Mouse (Mus musculus): ENCODE results near the gene Grik3.

DNA sequence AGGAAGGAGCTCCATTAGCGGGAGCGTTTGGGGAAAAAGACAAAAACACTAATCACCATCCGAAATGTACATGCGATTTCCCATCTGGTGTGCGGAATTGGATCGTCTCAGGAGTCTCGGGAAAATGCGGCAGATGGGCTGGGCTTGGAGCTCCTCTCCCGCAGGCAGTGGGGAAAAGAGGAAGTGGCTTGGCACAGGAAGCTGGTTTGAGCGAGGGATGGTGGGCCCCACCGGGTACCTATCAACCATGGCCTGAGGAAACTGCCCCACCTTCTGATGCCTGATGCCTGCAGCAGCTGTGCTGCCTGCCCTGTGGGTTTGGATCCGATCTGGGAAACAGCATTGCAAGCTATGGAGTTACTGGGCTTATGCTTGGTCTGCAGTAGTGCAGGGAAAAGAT, 12.4 kb upstream of the Grik3 start:
- no peak for TF ChIP-seq ZC3H11A (IDR thresholded peaks at IDR 0.05; ENCODE audit: borderline replicate concordance, low read depth, low read length)
- no peak for TF ChIP-seq CHD2 (IDR thresholded peaks at IDR 0.05; ENCODE audit: low read depth, low read length)
- no peak for TF ChIP-seq MAFK (IDR thresholded peaks at IDR 0.05; ENCODE audit: insufficient read depth, low read depth, low read length)
- no peak for TF ChIP-seq ZNF384 (IDR thresholded peaks at IDR 0.05; ENCODE audit: low read depth, low read length)
- TF ChIP-seq HCFC1 (IDR thresholded peaks at IDR 0.05; ENCODE audit: borderline replicate concordance, insufficient read depth, low read length) = no peak
